Mouse (Mus musculus) liver, postnatal 0 days (tissue): ENCODE results near the gene Ppp5c.

Source experiments
- CTCF ChIP-seq: sonication (generic); IDR thresholded peaks from 2 replicates; pipeline ENCODE4 v1.5.1; 2016; ENCODE audit warnings: antibody characterized with exemption, low read depth
- EP300 ChIP-seq: IDR thresholded peaks from 2 replicates; pipeline ENCODE4 v1.6.1; 2016; ENCODE audit warnings: antibody characterized with exemption, low read depth, mild to moderate bottlenecking

DNA sequence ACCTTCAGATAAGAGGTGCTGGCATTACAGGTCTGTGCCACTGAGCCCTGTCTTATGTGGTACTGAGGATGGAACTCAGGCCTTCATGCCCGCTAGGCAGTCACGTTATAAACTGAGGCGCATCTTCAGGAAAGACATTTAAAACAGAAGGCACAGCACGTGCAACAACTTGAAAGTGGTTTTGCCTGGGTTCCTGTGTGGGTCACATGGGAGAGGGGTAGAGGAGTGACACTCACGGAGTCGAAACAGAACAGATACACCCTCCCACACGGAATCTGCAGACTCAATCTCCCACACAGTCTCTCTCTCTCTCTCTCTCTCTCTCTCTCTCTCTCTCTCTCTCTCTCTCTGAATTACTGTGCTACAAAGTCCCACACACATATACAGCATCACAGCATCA, 2.5 kb upstream of the Ppp5c start:
- no peak for TF ChIP-seq CTCF
- no peak for TF ChIP-seq EP300
